Mouse (Mus musculus) gastrocnemius, adult 2 months (tissue): ENCODE results near the gene Plau. TPM values are rescaled to one million over a fixed set of nuclear protein-coding genes. Genes with fewer than 3 reads are reported as not detected.

Source experiments
- DNase-seq: peaks from one replicate; pipeline ENCODE4 v3.0.0; 2022
- H3K27ac ChIP-seq: fragments of 200-600 bp; 2 replicates; pipeline ENCODE4 v1.8.1; 2022; ENCODE audit warnings: mild to moderate bottlenecking
- H3K4me3 ChIP-seq: fragments of 200-600 bp; 2 replicates; pipeline ENCODE4 v1.8.1; 2022; ENCODE audit warnings: mild to moderate bottlenecking, moderate library complexity
- CTCF ChIP-seq: fragments of 200-600 bp; IDR thresholded peaks from 2 replicates; pipeline ENCODE4 v1.8.1; 2022; ENCODE audit warnings: antibody characterized with exemption, mild to moderate bottlenecking, moderate library complexity
- intact Hi-C: fragments of 180-260 bp; cut with DNase I; formaldehyde crosslinking; loops from one replicate; pipeline ENCODE4 v1.15.1; 2025
- total RNA-seq, 2 experiments: library from RNA; stranded (reverse); gene quantifications; 2 replicates each; pipeline ENCODE4 v1.2.3; 2021

Plau gene
- total RNA-seq, 2 experiments from 2014 or later = 17.2 to 28.5 TPM

- TF ChIP-seq CTCF = no peak
- no peak for DNase-seq
- Histone ChIP-seq H3K4me3 (no peak overlapping the region), H3K27ac (peak overlapping the region; percentile 98; the same call in 1 of the 2 replicates)
- intact Hi-C loops = no loop called here
Observed at GRCm38 (mm10) chr14:20795423-20796152, 40.9 kb upstream of the Plau start.

GRCm38 (mm10) chr14:20796170-20796569, 40.3 kb upstream of the Plau start:
- DNase-seq = no peak
- Histone ChIP-seq H3K4me3 (no peak overlapping the region), H3K27ac (no peak overlapping the region; the same call in 1 of the 2 replicates)
- no peak for TF ChIP-seq CTCF
- intact Hi-C loops = no loop called here

- H3K27ac ChIP-seq = no peak overlapping the region
- intact Hi-C loops = no loop called here
- no peak for DNase-seq
- TF ChIP-seq CTCF = no peak
- no peak overlapping the region for H3K4me3 ChIP-seq
Observed at GRCm38 (mm10) chr14:20796643-20797042, 39.8 kb upstream of the Plau start.

- no peak for DNase-seq
- Histone ChIP-seq H3K27ac (no peak overlapping the region), H3K4me3 (no peak overlapping the region)
- intact Hi-C loops = loop anchor here (1.0 kb wide), 1 partner anchor 32 kb away; no protein-coding TSS in a partner anchor
- no peak for TF ChIP-seq CTCF
Observed at GRCm38 (mm10) chr14:20798300-20798699, 38.2 kb upstream of the Plau start.

GRCm38 (mm10) chr14:20798761-20799160, 37.7 kb upstream of the Plau start:
- no peak overlapping the region for H3K27ac ChIP-seq
- no peak overlapping the region for H3K4me3 ChIP-seq
- intact Hi-C loops = loop anchor here (1.0 kb wide), 1 partner anchor 32 kb away; no protein-coding TSS in a partner anchor
- DNase-seq = peak; percentile 93
- TF ChIP-seq CTCF = peak; percentile 97

- DNase-seq = no peak
- TF ChIP-seq CTCF = no peak
- intact Hi-C loops = loop anchor here (1.0 to 5.0 kb wide), 2 partner anchors 70 to 304 kb away; no protein-coding TSS in a partner anchor
- Histone ChIP-seq H3K4me3 (no peak overlapping the region), H3K27ac (peak overlapping the region; percentile 92)
Observed at GRCm38 (mm10) chr14:20802926-20803605, 33.4 kb upstream of the Plau start.

GRCm38 (mm10) chr14:20803606-20803938, 32.9 kb upstream of the Plau start:
- peak; percentile 84 for DNase-seq

GRCm38 (mm10) chr14:20804481-20804880, 32.0 kb upstream of the Plau start:
- H3K4me3 ChIP-seq = peak overlapping the region; percentile 20
- H3K27ac ChIP-seq = peak overlapping the region; percentile 92
- DNase-seq = no peak
- TF ChIP-seq CTCF = no peak
- intact Hi-C loops = loop anchor here (5.0 kb wide), 1 partner anchor 303 kb away; no protein-coding TSS in a partner anchor

More at GRCm38 (mm10) chr14:20803606-20803938, 32.9 kb upstream of the Plau start:
- no peak overlapping the region for H3K4me3 ChIP-seq
- intact Hi-C loops = loop anchor here (1.0 to 5.0 kb wide), 2 partner anchors 70 to 304 kb away; no protein-coding TSS in a partner anchor
- TF ChIP-seq CTCF = peak; percentile 89
- peak overlapping the region; percentile 92 for H3K27ac ChIP-seq

- Histone ChIP-seq H3K27ac (peak overlapping the region; percentile 92), H3K4me3 (peak overlapping the region; percentile 20)
- TF ChIP-seq CTCF = no peak
- peak; percentile 92 for DNase-seq
- intact Hi-C loops = loop anchor here (5.0 kb wide), 2 partner anchors 187 to 302 kb away; no protein-coding TSS in a partner anchor
Observed at GRCm38 (mm10) chr14:20804964-20805672, 31.3 kb upstream of the Plau start.

GRCm38 (mm10) chr14:20806116-20806840, 30.2 kb upstream of the Plau start:
- intact Hi-C loops = loop anchor here (5.0 kb wide), 1 partner anchor 186 kb away; no protein-coding TSS in a partner anchor
- no peak for TF ChIP-seq CTCF
- peak; percentile 86 for DNase-seq
- Histone ChIP-seq H3K27ac (peak overlapping the region; percentile 92), H3K4me3 (no peak overlapping the region)

GRCm38 (mm10) chr14:20809349-20809748, 27.1 kb upstream of the Plau start:
- no peak for TF ChIP-seq CTCF
- DNase-seq = no peak
- intact Hi-C loops = loop anchor here (5.0 kb wide), 1 partner anchor 183 kb away; no protein-coding TSS in a partner anchor
- H3K27ac ChIP-seq = no peak overlapping the region
- H3K4me3 ChIP-seq = no peak overlapping the region

- DNase-seq = no peak
- no peak overlapping the region for H3K4me3 ChIP-seq
- intact Hi-C loops = loop anchor here (5.0 kb wide), 1 partner anchor 182 kb away; no protein-coding TSS in a partner anchor
- no peak overlapping the region for H3K27ac ChIP-seq
- no peak for TF ChIP-seq CTCF
Observed at GRCm38 (mm10) chr14:20809820-20810219, 26.6 kb upstream of the Plau start.
